Mouse (Mus musculus) thymus, adult 18-20 months (tissue): ENCODE data around the gene Mthfd1.
A peak's percentile ranks its signal among the peaks of the same experiment; 100 is the strongest.
"Not testable (repeated sequence)": the region's sequence is repeated elsewhere in the genome, so short reads cannot be mapped to it uniquely, and the experiment has no call there.

Source experiments
- DNase-seq, 2 experiments: peaks; one replicate each; pipeline ENCODE4 v3.0.0; 2022; ENCODE audit warnings: mixed read lengths in 2 of 2

Gene Mthfd1

DNA sequence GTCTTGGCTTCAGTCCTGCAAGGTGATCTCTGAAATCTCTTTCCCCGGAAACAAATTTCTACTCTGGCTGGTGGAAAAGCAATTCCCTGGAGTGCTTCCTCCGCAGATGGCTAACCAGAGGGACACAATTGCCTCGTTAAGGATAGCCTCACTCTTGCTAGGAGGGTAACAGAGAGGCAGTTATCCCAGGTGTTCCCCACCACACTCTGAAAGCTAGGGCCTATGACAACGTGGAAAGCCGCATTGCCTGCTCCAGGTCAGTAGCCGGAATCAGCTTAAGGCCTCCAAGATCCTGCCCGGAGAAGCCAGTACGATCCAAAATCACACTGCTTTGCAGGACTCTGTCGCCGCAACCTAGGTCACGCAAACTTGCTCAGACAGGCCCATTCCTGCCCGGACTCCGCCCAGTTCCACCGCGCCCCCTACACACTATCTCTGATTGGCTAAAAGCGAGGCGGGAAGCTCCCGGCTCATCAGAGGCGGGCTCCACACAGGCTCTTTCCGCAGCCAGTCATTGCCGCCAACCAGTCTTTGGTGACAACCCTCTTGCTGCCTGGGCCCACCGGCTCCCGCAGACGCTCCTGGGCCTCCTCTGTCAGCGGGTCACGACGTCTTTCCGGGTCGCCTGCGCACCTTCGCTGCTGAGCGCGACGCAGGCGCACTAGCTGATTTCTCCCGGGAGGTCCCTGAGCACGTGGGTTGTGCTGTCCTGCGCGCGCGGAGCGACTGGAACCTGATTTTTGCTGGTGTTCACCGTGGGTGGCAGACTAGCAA lies at the start of gene Mthfd1:
Gene Mthfd1, plus strand, starts transcription at position 574 of the 774 bp plus-strand sequence.
- DNase-seq, result peak; percentile 96

DNA sequence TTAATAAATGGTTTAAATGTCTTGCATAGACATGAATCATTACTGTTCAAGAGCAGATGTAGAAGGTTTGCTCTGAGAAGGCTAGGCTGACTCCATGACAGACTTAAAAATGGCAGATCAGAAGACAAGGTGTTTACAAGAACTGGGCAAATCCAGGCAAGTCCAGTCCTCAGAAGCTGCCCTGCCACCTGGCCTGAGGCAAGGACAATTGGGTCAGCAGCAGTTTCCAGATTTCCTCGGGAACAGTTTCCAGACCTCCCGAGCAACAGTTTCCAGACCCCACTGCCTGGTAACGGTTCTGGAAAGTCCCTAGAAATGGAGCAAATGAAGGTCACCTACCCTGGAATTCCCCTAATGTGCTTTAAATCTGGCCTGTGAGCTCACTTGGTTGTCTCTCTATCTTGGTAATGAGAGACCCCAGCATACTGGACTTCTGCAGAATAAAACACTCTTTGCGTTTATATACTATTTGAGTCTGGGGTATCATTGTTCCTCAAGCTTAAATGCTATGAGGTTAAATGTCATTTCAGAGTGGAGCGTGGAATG lies 45.6 kb upstream of the Mthfd1 start:
- no peak for DNase-seq

- DNase-seq, result no peak
These were observed 40.0 kb upstream of the Mthfd1 start for GRCm38 (mm10) chr12:76215121-76215520.

GRCm38 (mm10) chr12:76216716-76217115 lies 38.4 kb upstream of the Mthfd1 start:
- no peak for DNase-seq

GRCm38 (mm10) chr12:76222104-76222503 lies 33.0 kb upstream of the Mthfd1 start:
- DNase-seq, result not testable (repeated sequence)

- no peak for DNase-seq
These were observed 24.5 kb upstream of the Mthfd1 start for GRCm38 (mm10) chr12:76230644-76231043.

GRCm38 (mm10) chr12:76235253-76235652 lies 19.8 kb upstream of the Mthfd1 start:
- no peak for DNase-seq

- no peak for DNase-seq
These were observed 15.8 kb upstream of the Mthfd1 start for GRCm38 (mm10) chr12:76239145-76239838.

DNA sequence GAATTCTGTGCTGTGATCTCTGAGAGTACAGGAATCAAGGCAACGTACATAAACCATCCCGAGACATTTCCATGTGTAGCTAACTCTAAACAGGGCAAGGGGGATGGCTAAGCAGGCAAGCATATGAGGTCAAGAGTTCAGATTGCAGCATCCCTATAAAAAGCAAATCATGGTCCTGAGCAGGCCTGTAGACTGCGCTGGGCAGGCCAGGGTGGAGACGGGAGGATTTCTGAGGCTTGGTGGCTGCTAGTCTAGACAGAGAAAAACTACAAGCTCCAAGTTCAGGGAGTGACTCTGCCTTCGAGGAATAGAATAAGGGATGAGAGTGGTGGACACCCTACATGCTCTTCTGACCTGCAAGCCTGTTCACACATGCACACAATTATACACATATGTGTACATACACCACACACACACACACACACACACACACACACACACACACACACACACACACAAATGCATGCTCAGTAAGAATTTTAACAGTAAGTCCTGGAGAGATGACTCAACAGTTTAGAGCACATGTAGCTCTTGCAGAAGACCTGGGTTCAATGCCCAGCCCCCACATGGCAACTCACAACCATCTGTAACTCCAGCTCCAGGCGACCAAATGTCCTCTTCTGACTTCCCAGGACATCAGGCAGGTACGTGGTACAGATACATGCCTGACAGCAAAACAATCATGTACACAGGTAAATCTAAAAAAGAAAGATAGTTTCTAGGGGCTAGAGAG lies 15.1 kb upstream of the Mthfd1 start:
- DNase-seq, result no peak

- DNase-seq, result no peak
These were observed 14.4 kb upstream of the Mthfd1 start for GRCm38 (mm10) chr12:76240670-76241069.

- DNase-seq, result no peak
These were observed 14.0 kb upstream of the Mthfd1 start for GRCm38 (mm10) chr12:76241084-76241483.

DNA sequence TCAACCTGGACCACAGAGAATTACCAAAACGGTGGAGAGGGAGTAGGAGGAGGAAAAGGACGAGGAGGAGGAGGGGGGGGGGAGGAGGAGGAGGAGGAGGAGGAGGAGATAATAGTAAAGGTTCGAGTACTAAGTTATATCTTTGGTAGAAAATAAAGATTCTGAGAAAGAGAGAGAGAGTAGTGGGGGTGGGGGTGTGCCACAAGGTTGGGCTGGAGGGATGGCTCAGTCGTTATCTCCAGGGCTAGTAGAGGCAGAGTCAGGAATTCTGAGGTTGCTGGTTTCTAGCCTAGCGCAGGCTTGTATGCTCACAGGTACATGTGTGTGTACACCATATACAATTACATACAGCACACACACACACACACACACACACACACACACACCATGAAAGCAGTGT lies 13.3 kb upstream of the Mthfd1 start:
- DNase-seq, result no peak

DNA sequence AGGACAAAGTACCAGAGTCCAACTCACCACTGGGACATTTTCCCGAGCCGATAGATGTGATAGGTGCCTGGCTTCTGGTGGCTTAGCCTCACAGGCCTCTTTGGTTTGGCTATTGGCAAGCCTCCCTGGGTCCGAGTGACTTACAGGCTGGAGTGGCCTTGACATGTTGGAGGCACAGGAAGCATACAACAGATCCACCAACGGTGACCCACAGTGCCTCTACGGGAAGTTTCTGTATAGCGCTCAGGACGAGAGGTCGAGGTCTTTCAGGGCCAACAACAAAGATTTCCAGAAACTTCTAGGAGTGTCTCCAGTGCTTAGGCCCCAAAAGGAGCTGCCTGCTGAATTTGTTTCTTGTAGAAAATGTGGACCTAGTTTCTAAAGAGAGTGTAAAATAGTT lies 10.1 kb upstream of the Mthfd1 start:
- DNase-seq, result no peak

DNA sequence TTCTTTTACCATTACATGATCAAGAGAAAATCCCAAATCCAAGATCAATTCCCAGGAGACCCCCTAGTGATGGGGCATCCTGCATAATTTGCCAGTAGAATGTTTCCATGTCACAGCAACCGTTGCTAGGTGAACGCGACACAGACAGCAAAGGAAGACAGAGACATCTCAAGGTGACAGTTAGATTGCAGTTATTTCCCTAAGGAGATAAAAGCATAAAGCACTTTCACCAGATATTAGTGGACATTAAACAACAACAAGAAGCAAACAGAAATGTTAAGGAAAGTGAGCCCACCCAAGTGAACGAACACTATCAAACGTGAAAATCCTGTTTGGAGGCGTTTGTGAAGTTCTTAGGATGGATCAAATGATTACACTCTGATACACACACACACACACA lies 8.5 kb upstream of the Mthfd1 start, which contains the start of gene Tex21:
Gene Tex21, minus strand, starts transcription at position 101 of the 400 bp plus-strand sequence.
- no peak for DNase-seq

DNA sequence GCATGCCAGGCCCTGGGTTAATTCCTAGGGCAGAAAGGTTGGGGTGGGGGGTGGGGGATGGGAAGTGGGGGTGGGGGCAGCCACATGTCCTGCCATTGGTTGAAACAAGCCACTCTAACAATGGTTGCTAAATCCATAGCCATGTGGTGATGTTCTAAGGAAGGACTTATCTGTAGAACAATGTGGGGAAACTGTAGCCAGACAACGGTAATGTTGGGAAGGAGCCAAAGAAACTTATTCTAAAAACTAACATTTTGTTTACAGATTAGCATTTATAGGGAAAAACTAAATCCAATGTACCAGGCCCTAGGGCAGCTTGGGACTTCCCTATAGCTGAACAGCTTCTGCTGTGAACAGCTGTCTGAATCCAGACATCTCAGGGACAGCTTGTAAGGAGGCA lies 2.0 kb upstream of the Mthfd1 start:
- DNase-seq, result no peak

GRCm38 (mm10) chr12:76253591-76253990 lies 1.5 kb upstream of the Mthfd1 start:
- no peak for DNase-seq

DNA sequence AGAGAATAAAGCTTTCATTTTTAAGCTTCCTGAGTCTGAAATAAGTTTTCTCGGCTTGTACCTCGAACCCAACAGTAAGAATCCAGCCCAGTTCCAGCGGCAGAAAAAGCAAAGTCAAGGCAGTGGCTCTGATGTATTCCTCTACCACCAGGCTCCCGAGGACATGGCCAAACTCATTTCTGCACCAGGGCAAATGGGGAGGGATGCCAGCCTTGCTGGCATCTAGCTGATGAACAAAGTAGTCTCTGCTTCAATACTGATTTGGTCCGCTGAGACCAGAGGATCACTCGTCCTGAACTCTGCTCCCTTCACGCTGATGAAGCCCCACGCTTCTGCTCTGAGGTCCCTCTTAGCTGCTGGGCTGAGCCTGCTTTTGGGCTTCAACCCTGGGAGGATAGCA lies 1.1 kb upstream of the Mthfd1 start:
- DNase-seq, result no peak

DNA sequence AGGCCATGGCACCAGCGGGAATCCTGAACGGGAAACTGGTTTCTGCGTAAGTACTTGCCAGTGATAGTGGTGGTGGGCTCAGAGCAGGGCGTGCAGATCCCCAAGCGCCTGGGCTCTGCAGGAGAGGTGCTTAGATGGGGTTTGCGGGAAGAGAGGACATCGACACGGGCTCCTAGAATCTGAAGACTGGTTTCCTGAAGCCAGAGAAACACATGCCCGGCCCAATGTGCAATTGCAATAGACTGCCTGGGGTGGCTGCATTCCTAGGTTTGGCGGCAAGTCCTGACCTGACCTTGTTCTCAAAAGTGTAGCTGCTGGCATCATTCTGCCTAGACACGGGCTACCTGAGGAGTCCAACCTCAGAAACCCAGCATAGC lies 389 bp downstream of the Mthfd1 start:
- no peak for DNase-seq

GRCm38 (mm10) chr12:76256114-76256843 lies 1.2 kb downstream of the Mthfd1 start:
- peak in 1 of 2 experiments; percentile 9 for DNase-seq

DNA sequence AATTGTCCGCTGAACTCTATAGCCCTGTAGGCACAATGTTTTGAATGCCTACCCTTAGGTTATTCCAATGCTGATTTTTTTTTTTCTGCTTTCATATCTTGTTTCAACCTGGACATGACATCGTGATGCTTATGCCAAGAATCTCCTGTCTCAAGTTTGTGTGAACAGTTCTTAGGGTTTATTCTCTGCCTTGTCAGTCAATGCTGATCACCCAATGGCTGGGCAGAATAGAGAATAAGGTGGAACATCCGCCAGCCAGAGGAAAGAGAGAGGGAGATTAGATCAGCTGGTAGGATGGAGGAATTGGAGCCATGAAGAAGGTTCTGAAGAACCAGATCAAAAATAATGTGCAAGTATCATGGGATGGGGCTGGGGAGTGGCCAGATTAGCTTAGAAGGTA lies 5.6 kb downstream of the Mthfd1 start:
- no peak for DNase-seq

- no peak for DNase-seq
These were observed 6.5 kb downstream of the Mthfd1 start for GRCm38 (mm10) chr12:76261556-76261955.

DNA sequence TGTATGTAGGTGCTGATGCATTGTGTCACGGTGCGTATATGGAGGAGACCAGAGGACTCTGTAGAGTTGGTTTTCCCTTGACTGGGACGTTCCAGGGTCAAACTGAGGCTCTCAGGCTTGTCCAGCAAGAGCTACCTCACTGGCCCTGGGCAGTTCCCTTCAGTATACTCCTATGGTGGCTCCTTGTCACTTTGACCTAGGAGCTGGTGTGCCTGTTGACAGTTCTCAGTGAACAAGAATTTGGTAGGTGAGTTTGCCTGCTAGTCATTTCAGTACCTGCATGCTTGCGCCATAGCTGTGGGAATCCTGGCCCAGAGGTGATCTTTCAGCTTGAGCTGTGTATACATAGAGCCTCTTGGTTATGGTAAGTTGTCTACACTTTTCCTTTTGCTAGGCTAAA lies 7.8 kb downstream of the Mthfd1 start:
- no peak for DNase-seq

GRCm38 (mm10) chr12:76263876-76264275 lies 8.8 kb downstream of the Mthfd1 start:
- DNase-seq, result no peak
